Mouse (Mus musculus): ENCODE measurements at regions not wholly inside any gene's neighbourhood (a gene's known extent, or its start where the extent isn't known, plus 50 kb on each side); places are given as distances from the start of the nearest gene placed in this dataset.

GRCm38 (mm10) chr3:38255674-38256073 is 229.0 kb downstream of the Ankrd50 start:
- no peak for DNase-seq (ENCODE audit: low read depth)

- no peak for DNase-seq (ENCODE audit: low read depth)
These were observed 229.7 kb downstream of the Ankrd50 start for GRCm38 (mm10) chr3:38254896-38255295.

GRCm38 (mm10) chr3:38251592-38251991 is 233.1 kb downstream of the Ankrd50 start:
- no peak for DNase-seq (ENCODE audit: low read depth)

GRCm38 (mm10) chr3:38250552-38250951 is 234.1 kb downstream of the Ankrd50 start:
- DNase-seq (ENCODE audit: low read depth), result no peak

- DNase-seq (ENCODE audit: low read depth), result no peak
These were observed 235.7 kb downstream of the Ankrd50 start for GRCm38 (mm10) chr3:38248941-38249340.

GRCm38 (mm10) chr3:38246439-38246838 is 238.2 kb downstream of the Ankrd50 start:
- peak; percentile 30 for DNase-seq (ENCODE audit: low read depth)

- no peak for DNase-seq (ENCODE audit: low read depth)
These were observed 241.4 kb downstream of the Ankrd50 start for GRCm38 (mm10) chr3:38243209-38243608.

- no peak for DNase-seq (ENCODE audit: low read depth)
These were observed 247.0 kb downstream of the Ankrd50 start for GRCm38 (mm10) chr3:38237616-38238015.

- no peak for DNase-seq (ENCODE audit: low read depth)
These were observed 248.9 kb downstream of the Ankrd50 start for GRCm38 (mm10) chr3:38235736-38236083.

- no peak for DNase-seq (ENCODE audit: low read depth)
These were observed 249.5 kb downstream of the Ankrd50 start for GRCm38 (mm10) chr3:38235033-38235735.

GRCm38 (mm10) chr3:38234534-38234933 is 250.1 kb downstream of the Ankrd50 start:
- DNase-seq (ENCODE audit: low read depth), result no peak

GRCm38 (mm10) chr3:38234006-38234405 is 250.6 kb downstream of the Ankrd50 start:
- DNase-seq (ENCODE audit: low read depth), result no peak

- no peak for DNase-seq (ENCODE audit: low read depth)
These were observed 251.6 kb downstream of the Ankrd50 start for GRCm38 (mm10) chr3:38233091-38233490.

- no peak for DNase-seq (ENCODE audit: low read depth)
These were observed 252.2 kb downstream of the Ankrd50 start for GRCm38 (mm10) chr3:38232111-38233076.

- no peak for DNase-seq (ENCODE audit: low read depth)
These were observed 253.1 kb downstream of the Ankrd50 start for GRCm38 (mm10) chr3:38231506-38231905.

- DNase-seq (ENCODE audit: low read depth), result no peak
These were observed 253.8 kb downstream of the Ankrd50 start for GRCm38 (mm10) chr3:38230796-38231195.

- DNase-seq (ENCODE audit: low read depth), result no peak
These were observed 255.0 kb downstream of the Ankrd50 start for GRCm38 (mm10) chr3:38229686-38230085.

- no peak for DNase-seq (ENCODE audit: low read depth)
These were observed 255.6 kb downstream of the Ankrd50 start for GRCm38 (mm10) chr3:38229051-38229450.

GRCm38 (mm10) chr3:38227596-38227995 is 257.0 kb downstream of the Ankrd50 start:
- no peak for DNase-seq (ENCODE audit: low read depth)

GRCm38 (mm10) chr3:38227121-38227520 is 257.5 kb downstream of the Ankrd50 start:
- DNase-seq (ENCODE audit: low read depth), result no peak

- DNase-seq (ENCODE audit: low read depth), result no peak
These were observed 258.5 kb downstream of the Ankrd50 start for GRCm38 (mm10) chr3:38226147-38226546.

GRCm38 (mm10) chr3:38221834-38222215 is 262.8 kb downstream of the Ankrd50 start:
- DNase-seq (ENCODE audit: low read depth), result no peak

Data from gonadal fat pad, adult 2 months (tissue).